Mouse (Mus musculus): ENCODE results near the gene Gm35549.
"Not testable (repeated sequence)": the region's sequence is repeated elsewhere in the genome, so short reads cannot be mapped to it uniquely, and the experiment has no call there.

The Gm35549 gene

DNA sequence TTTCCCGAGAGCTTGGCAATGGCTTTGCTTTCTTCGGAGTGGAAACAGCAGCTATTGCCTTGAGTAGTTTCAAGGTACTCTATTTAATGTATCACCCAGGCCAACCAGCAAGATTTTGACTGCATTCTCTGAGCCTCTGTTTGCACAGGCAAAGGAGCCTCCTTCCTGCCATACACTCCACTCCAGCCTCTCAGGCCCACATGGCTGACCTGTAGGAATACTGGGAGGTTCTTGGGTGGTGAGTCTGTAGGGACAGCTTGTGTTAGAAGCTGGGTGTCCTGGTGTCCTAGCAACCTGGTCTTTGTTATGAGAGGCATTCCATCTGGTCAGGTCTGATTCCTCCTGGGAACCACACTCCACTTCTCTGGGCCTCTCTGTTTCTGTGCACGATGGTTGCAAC is at the start of gene Gm35549:
TSS of gene Gm35549 (minus strand) at position 276 of the 400 bp plus-strand sequence.
- DNase-seq (ENCODE audit: low read depth, low spot score), result no peak

GRCm38 (mm10) chr9:122886372-122887179 is 42.7 kb upstream of the Gm35549 start:
- DNase-seq (ENCODE audit: low read depth, low spot score), result peak; percentile 88

DNA sequence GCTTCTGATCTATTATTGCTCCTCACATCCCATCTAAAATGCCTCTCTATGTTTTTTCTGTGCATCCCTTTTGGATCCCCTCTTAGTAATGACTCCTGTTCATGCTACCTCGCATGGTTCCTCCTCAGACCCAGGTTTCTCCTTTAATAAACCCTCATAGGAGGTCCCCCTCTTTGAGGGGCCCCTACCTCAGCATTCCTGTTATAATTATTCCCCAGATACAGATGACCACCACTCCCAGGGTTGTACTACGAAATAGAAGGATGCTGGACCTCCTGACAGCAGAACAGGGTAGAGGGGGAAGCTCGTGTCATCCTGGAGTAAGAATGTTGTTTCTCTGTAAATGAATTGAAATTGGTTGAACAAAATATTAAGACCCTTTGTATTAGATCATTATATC is 41.5 kb upstream of the Gm35549 start, which contains the start of gene Zkscan7:
TSS of gene Zkscan7 (plus strand) at position 301 of the 400 bp plus-strand sequence.
- no peak for DNase-seq (ENCODE audit: low read depth, low spot score)

DNA sequence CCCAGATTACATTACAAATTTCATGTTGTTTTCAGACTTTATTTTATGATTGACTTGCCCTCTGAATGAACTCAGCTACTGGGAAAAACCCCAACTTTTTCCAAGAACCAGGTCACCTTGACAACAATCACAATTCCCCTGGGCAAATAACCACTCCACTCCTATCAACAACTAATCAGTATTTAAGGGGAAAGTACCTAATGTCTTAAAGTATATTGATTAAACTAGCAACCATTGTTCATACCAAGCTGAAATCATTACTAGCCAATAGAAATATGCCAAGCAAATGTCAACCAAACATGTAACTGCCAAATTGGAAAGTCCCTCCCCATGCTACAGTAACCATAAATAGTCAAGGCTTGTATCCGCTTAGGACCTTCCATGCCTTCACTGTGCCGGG is 31.3 kb upstream of the Gm35549 start:
- DNase-seq (ENCODE audit: low read depth, low spot score), result no peak

DNA sequence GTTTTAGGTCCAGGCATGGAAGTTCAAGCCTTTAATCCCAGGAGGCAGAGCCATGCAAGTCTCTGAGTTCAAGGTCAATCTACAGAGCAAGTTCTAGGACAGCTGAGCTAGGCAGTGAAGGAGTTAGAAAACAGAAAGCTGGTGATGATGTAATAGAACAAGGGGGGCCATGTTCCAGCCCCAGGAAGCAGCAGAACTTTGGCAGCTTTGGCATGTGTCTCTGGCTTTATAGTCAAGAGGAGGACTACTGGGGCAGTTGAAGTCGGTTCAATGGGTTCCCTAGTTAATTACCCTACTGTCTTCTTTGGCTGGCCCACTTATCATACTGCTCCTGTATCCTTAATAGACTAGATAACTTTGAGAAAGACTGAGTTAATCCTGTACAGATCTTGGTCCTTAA is 30.8 kb upstream of the Gm35549 start:
- no peak for DNase-seq (ENCODE audit: low read depth, low spot score)

DNA sequence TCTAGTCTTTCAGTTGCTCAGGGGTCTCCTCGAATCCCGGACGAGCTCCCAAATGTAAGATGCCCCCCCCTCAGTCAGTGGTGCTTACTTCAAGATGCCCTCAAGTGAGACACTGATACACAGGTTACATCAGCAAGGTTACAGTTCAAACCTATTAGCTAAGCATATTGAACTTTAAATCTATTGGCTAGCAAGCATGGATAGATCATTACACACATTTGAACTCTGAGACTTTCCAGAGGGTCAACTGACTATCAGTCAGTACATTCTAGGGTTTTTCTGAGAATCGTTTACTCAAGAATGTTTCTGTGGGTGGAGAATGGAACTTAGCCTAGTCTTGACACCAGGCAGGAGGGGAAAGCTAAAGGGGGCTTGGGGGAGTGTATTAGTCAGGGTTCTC is 28.8 kb upstream of the Gm35549 start:
- DNase-seq (ENCODE audit: low read depth, low spot score), result no peak

DNA sequence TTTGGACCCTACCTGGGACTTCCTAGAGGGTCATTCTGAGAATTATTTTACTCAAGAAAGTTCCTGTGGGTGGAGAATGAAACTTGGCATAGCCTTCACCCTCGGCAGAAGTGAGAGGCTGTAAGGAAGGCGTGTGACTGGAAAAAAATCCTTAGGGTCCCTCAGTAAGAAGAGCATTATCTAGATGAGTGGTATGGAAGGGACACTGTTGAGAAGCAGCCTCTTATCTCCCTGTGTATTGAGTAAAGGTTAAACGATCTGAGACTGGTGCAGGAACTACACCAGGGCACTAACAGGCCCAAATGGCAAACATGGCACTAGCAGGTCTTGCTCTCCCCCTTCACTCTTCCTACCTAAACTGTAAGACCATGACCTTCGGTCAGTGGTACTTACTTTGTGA is 22.4 kb upstream of the Gm35549 start:
- no peak for DNase-seq (ENCODE audit: low read depth, low spot score)

- DNase-seq (ENCODE audit: low read depth, low spot score), result peak; percentile 91
These were observed 21.9 kb upstream of the Gm35549 start, which contains the start of gene Zfp445 for GRCm38 (mm10) chr9:122865697-122866166. TSS of gene Zfp445 (minus strand) at chr9:122866006.

DNA sequence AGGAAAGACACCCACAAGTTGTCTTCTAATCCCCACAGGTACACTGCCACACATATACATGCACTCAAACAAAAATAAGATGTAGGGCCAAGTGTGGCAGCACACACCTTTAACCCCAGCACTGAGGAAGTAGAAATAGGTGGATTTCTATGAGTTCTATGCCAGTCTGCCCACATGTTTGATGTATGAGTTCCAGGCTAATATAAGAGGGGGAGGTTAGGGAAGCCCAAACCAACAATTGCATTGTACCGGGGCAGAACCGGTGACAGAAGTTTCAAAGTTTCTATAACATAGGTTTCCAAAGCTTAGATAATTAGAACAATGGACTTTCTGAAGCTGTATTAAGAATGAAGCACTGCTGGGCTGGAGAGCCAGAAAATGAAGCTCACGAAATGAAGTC is 21.0 kb upstream of the Gm35549 start:
- DNase-seq (ENCODE audit: low read depth, low spot score), result no peak

GRCm38 (mm10) chr9:122863731-122864130 is 19.9 kb upstream of the Gm35549 start:
- no peak for DNase-seq (ENCODE audit: low read depth, low spot score)

- no peak for DNase-seq (ENCODE audit: low read depth, low spot score)
These were observed 16.9 kb upstream of the Gm35549 start for GRCm38 (mm10) chr9:122860752-122861151.

DNA sequence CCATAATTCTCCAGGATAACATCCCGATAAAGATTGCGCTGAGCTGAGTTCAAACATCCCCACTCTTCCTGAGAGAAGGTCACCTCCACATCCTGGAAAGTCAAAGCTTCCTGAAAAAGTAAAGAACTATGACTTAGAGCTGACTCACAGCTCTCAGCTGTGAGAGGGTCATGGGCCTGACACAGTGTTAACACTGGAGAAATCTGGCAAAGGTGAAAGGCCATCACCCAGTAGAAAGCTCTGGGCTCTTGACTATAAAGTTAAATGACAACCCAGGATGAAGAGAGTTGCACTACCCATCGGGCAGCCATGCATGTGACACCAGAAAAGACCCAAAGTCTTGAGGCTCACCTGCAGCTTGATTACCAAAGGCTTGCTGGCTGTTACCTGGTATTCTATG is 12.9 kb upstream of the Gm35549 start:
- no peak for DNase-seq (ENCODE audit: low read depth, low spot score)

- DNase-seq (ENCODE audit: low read depth, low spot score), result no peak
These were observed 11.8 kb upstream of the Gm35549 start for GRCm38 (mm10) chr9:122855617-122856016.

DNA sequence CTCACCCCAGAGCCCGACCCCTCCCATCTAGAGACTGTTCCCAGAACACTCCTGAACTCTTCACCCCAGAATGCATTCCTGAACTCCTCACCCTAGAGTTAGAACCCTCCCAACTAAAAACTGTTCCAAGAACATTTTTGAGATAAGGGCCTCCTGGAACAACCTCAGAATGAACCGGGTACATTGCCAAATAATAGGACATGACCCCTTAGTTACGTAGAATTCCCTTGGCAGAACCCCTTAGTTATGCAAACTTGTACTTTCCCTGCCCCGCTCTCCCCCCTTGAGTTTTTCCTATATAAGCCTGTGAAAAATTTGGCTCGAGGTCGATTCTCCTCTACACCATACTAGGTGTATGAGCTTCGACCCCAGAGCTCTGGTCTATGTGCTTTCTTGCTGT is 11.3 kb upstream of the Gm35549 start:
- DNase-seq (ENCODE audit: low read depth, low spot score), result not testable (repeated sequence)

DNA sequence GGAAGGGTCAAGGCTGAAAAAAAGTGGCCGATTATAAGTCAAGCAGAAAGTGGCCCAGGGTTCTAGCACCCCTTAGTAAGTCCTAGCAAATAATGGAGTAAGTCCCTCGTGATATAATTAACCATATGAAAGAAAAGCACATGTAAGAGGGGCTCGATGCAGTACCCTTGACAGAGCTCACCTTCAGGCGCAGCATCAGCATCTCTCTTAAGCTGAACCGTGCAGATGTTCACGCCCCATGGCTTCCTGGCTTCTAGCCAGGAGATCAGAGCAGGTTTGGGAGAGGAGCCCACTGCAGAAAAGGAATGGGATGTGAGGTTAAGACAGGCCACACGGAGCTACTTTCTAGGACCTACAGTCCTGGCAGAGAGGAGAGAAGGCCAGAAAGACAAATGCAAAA is 10.7 kb upstream of the Gm35549 start:
- DNase-seq (ENCODE audit: low read depth, low spot score), result no peak

DNA sequence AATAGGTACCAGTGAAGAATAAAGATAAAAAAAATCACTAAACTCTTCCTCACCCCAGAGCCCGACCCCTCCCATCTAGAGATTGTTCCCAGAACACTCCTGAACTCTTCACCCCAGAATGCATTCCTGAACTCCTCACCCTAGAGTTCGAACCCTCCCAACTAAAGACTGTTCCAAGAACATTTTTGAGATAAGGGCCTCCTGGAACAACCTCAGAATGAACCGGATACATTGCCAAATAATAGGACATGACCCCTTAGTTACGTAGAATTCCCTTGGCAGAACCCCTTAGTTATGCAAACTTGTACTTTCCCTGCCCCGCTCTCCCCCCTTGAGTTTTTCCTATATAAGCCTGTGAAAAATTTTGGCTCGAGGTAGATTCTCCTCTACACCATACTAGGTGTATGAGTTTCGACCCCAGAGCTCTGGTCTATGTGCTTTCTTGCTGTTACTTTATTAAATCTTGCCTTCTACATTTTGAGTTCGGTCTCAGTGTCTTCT is 4.0 kb upstream of the Gm35549 start:
- DNase-seq (ENCODE audit: low read depth, low spot score), result not testable (repeated sequence)

DNA sequence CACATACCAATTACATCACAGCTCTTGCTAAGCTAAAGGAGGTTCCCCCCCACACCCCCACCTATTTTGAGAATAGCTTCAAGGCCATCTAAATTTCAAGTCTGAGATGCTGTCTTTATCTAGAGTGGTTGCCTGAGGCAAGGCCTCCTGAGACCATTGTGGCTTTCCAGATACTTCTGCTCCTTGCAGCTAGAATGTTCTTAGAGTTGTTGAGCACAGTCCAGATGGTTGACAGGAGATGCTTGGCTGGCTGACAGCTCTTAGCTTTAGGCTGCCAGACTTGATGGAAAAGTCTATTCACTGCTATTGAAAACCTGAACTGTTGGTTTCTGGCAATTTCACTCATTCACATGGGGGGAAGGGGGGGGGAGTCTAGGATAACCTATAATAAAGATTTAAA is 2.3 kb upstream of the Gm35549 start:
- no peak for DNase-seq (ENCODE audit: low read depth, low spot score)

GRCm38 (mm10) chr9:122845621-122846020 is 1.8 kb upstream of the Gm35549 start:
- DNase-seq (ENCODE audit: low read depth, low spot score), result no peak

GRCm38 (mm10) chr9:122837680-122838079 is 6.2 kb downstream of the Gm35549 start:
- DNase-seq (ENCODE audit: low read depth, low spot score), result no peak

DNA sequence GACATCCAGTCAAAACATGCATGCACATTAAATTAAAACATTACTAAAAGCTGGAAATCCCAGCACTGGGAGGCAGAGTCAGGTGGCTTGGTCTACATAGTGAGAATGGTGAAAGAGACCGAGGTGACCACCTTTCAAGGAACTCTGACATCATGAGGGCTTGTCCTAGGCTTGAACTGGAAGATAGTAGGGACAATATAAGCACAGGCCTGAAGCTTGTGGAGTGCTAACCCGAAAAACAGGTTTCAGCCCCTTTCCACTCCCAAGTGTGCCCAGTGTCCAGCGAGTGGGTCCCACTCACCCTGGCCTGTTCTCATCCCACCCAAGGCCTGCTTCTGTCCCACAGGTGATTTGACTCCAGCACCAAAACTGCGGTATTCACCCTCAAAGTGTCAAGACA is 6.6 kb downstream of the Gm35549 start:
- DNase-seq (ENCODE audit: low read depth, low spot score), result no peak

DNA sequence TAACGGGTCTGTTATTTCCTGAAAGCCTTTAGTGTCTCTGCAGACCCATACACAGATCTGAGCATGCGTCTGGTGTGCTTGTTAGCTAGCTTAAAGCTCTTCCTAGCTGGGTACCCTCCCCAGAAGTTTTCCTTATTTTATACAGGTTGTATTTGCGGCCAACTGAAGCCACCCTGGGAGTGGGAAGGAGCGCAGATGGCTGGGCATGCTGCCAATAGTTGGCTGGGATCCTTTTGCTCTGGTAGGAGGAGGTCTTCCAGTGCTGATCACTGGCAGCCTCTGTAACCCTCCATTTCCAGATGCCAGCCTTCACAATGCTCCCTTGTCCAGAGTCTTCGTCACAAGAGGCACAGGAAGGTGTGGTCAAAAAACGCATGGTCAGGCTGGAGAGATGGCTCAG is 7.0 kb downstream of the Gm35549 start:
- DNase-seq (ENCODE audit: low read depth, low spot score), result no peak

- no peak for DNase-seq (ENCODE audit: low read depth, low spot score)
These were observed 7.7 kb downstream of the Gm35549 start for GRCm38 (mm10) chr9:122836126-122836525.

DNA sequence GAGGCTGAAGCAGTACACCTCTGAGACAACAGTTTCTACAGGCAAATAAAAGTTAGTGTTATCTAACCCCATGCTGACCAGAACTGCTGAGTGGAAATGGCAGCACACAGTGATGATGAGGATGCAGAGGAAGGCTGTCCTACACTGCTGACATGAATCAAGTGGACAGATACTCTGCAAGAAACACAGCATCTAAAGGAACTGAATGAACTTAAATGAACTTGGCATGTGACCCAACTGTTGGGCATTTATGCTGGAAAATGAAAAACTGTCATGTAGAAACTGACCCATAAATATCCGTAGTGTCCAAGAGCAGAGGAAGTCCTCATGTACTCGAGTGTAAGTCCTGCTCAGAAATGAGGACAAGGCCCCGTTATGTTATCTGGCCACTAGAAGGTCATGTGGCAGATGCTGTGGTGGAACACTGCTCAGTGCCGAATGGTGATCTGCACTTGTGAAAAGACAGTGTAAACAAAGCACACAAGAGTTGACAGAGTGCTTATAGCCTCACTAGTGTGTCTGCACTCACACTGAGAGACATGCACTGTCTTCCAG is 13.9 kb downstream of the Gm35549 start:
- no peak for DNase-seq (ENCODE audit: low read depth, low spot score)
